In genomic region chr19:4047859-4048258, GRCm38 (mm10) we compare ENCODE assay signal across 9 mouse cellular contexts. TPM values are rescaled to one million over a fixed set of nuclear protein-coding genes. Genes with fewer than 3 reads are reported as not detected.
DNase-seq lines count a peak whose midpoint lies in the region; ATAC-seq lines count a peak whose summit lies in the region.
"Had no signal": no experiment of that assay in that cellular context is flagged by ENCODE, and none has a peak within 500 bp of the region (broad histone marks: within the 10 kb centered on the region; RNA-seq: fewer than 3 reads in every experiment).

No protein-coding gene starts in this region.

- no peaks in the 10 kb centered on the region for H3K27me3 ChIP-seq in embryonic facial prominence, embryonic 10.5 days (replicated peaks; ENCODE audit: low read depth, poor library complexity, severe bottlenecking)
- no peaks in the 10 kb centered on the region for H3K27me3 ChIP-seq in liver, embryonic 11.5 days (replicated peaks; ENCODE audit: control insufficient read depth, insufficient read depth, low read length)

- no peak for ATAC-seq in liver, embryonic 11.5 days (replicated peaks; ENCODE audit: low FRiP score)

- H3K4me1 ChIP-seq in embryonic facial prominence, embryonic 10.5 days, result peaks cover 4% of the 10 kb centered on the region; the same call in 1 of the 2 replicates
- peaks cover 14% of the 10 kb centered on the region for H3K4me1 ChIP-seq in liver, embryonic 11.5 days (replicated peaks; ENCODE audit: control insufficient read depth, insufficient read depth, low read length)

- DNase-seq in left cerebral cortex, adult 18-20 months (ENCODE audit: low spot score in 2 of 2), result peak; percentile 69 to 84
- DNase-seq in left cerebral cortex, adult 11 months (ENCODE audit: low spot score), result no peak
- DNase-seq in adrenal gland, postnatal 14 days, result peak; percentile 93
- DNase-seq in embryonic facial prominence, embryonic 10.5 days (ENCODE audit: low spot score), result peak; percentile 83
- peak; percentile 94 for DNase-seq in induced T-regulatory cell, adult 2 months (ENCODE audit: low read depth)
- peak; percentile 68 for DNase-seq in liver, embryonic 11.5 days (ENCODE audit: low spot score)
- peak; percentile 90 for DNase-seq in retina, embryonic 14.5 days (ENCODE audit: low spot score)
- peak; percentile 87 for DNase-seq in thymus, postnatal 14 days

- no peak overlapping the region for H3K4me2 ChIP-seq in liver, embryonic 11.5 days

- no peak overlapping the region for H3K9ac ChIP-seq in liver, embryonic 11.5 days (ENCODE audit: low read depth, low read length)

- no peak overlapping the region for H3K4me3 ChIP-seq in embryonic facial prominence, embryonic 10.5 days
- H3K4me3 ChIP-seq in liver, embryonic 11.5 days (ENCODE audit: low read depth, low read length), result no peak overlapping the region

- no peak overlapping the region for H3K27ac ChIP-seq in embryonic facial prominence, embryonic 10.5 days (replicated peaks)
- peak overlapping the region; percentile 73; the same call in 1 of the 2 replicates for H3K27ac ChIP-seq in liver, embryonic 11.5 days (ENCODE audit: low read depth, low read length)

- H3K9me3 ChIP-seq in embryonic facial prominence, embryonic 10.5 days, result no peaks in the 10 kb centered on the region
- peaks cover 7% of the 10 kb centered on the region for H3K9me3 ChIP-seq in liver, embryonic 11.5 days (ENCODE audit: control insufficient read depth, low read length)

- WGBS in embryonic facial prominence, embryonic 10.5 days, result 14% methylated on average over 4 of the region's 4 CpGs
- WGBS in liver, embryonic 11.5 days, result 22% methylated on average over 4 of the region's 4 CpGs

- H3K36me3 ChIP-seq in embryonic facial prominence, embryonic 10.5 days (replicated peaks), result no peaks in the 10 kb centered on the region
- no peaks in the 10 kb centered on the region for H3K36me3 ChIP-seq in liver, embryonic 11.5 days (ENCODE audit: control insufficient read depth, insufficient read depth, low read length)

RNA-seq across cellular contexts. Expression of gene Gstp2, which starts 2.0 kb away (rescaled TPM):
- total RNA-seq in left cerebral cortex, adult 18-20 months (2021), result 10 to 100 TPM; 40.5 to 55.2 TPM
- 62.4 and 76.7 TPM in 2 replicates for total RNA-seq in adrenal gland, postnatal 14 days (2021)
- 3.7 and 9.1 TPM in 2 replicates for polyA plus RNA-seq in embryonic facial prominence, embryonic 10.5 days (2016; fragmentation: Nextera tagmentation; extraction: Ambion mirVana)
- 5.5 and 6.1 TPM in 2 replicates for polyA plus RNA-seq in liver, embryonic 11.5 days (2014; fragmentation: Nextera tagmentation; extraction: Ambion mirVana)

RNA-seq across cellular contexts. Expression of gene Gstp1, which starts 10.1 kb away (rescaled TPM):
- total RNA-seq in left cerebral cortex, adult 18-20 months (2021), result 100 to 1,000 TPM; 353 to 399 TPM
- 289 and 329 TPM in 2 replicates for total RNA-seq in adrenal gland, postnatal 14 days (2021)
- polyA plus RNA-seq in embryonic facial prominence, embryonic 10.5 days (2016; fragmentation: Nextera tagmentation; extraction: Ambion mirVana), result 456 and 458 TPM in 2 replicates
- polyA plus RNA-seq in liver, embryonic 11.5 days (2014; fragmentation: Nextera tagmentation; extraction: Ambion mirVana), result 733 and 765 TPM in 2 replicates

RNA-seq across cellular contexts. Expression of gene Gstp3, which starts 11.5 kb away (rescaled TPM):
- not detected for total RNA-seq in left cerebral cortex, adult 18-20 months (2021)
- 4.5 and 58.0 TPM in 2 replicates for total RNA-seq in adrenal gland, postnatal 14 days (2021)
- polyA plus RNA-seq in embryonic facial prominence, embryonic 10.5 days (2016; fragmentation: Nextera tagmentation; extraction: Ambion mirVana), result not detected in 2 replicates
- 14.6 and 16.7 TPM in 2 replicates for polyA plus RNA-seq in liver, embryonic 11.5 days (2014; fragmentation: Nextera tagmentation; extraction: Ambion mirVana)
- polyA plus RNA-seq: heart, embryonic 14.5 days had no signal

RNA-seq across cellular contexts. Expression of gene Cabp2, which starts 33.5 kb away (rescaled TPM):
- not detected for total RNA-seq in left cerebral cortex, adult 18-20 months (2021)
- not detected in 2 replicates for total RNA-seq in adrenal gland, postnatal 14 days (2021)
- not detected in 2 replicates for polyA plus RNA-seq in embryonic facial prominence, embryonic 10.5 days (2016; fragmentation: Nextera tagmentation; extraction: Ambion mirVana)
- 0.51 and 0.52 TPM in 2 replicates for polyA plus RNA-seq in liver, embryonic 11.5 days (2014; fragmentation: Nextera tagmentation; extraction: Ambion mirVana)
- polyA plus RNA-seq: heart, embryonic 14.5 days had no signal

RNA-seq across cellular contexts. Expression of gene Ndufv1, which starts 35.3 kb away (rescaled TPM):
- total RNA-seq in left cerebral cortex, adult 18-20 months (2021), result 100 to 1,000 TPM; 265 to 266 TPM
- 604 and 685 TPM in 2 replicates for total RNA-seq in adrenal gland, postnatal 14 days (2021)
- polyA plus RNA-seq in embryonic facial prominence, embryonic 10.5 days (2016; fragmentation: Nextera tagmentation; extraction: Ambion mirVana), result 211 and 217 TPM in 2 replicates
- 232 and 234 TPM in 2 replicates for polyA plus RNA-seq in liver, embryonic 11.5 days (2014; fragmentation: Nextera tagmentation; extraction: Ambion mirVana)
